Mouse (Mus musculus) brain, adult 10 weeks (tissue): ENCODE results near the gene Gstm7. TPM values are rescaled to one million over a fixed set of nuclear protein-coding genes. Genes with fewer than 3 reads are reported as not detected.

Experiments used
- polyA plus RNA-seq: library from polyadenylated mRNA; stranded (reverse); fragments of 350-450 nt; fragmentation: Illumina TruSeq; extraction: RNeasy Lipid Tissue Mini Kit (QIAGEN cat#74804); gene quantifications from one replicate; pipeline ENCODE4 v1.2.3, GENCODE M21; 2015; ENCODE audit warnings: low read depth, low replicate concordance

Gstm7 gene
- 39.0 TPM for polyA plus RNA-seq

GRCm38 (mm10) chr3:107931670-107932069 lies at the start of gene Gstm7:
TSS of gene Gstm7 (minus strand) at chr3:107931817.

GRCm38 (mm10) chr3:107968724-107969395 lies 37.2 kb upstream of the Gstm7 start, which contains the start of gene Gstm3:
TSS of gene Gstm3 (minus strand) at chr3:107969283.

GRCm38 (mm10) chr3:107943239-107943990 lies 11.8 kb upstream of the Gstm7 start, which contains the start of gene Gstm6:
TSS of gene Gstm6 (minus strand) at chr3:107943749.

GRCm38 (mm10) chr3:107895720-107896569 lies 35.7 kb downstream of the Gstm7 start, which contains the start of gene Gstm5:
TSS of gene Gstm5 (plus strand) at chr3:107895821.

GRCm38 (mm10) chr3:107877005-107877404 lies 54.6 kb downstream of the Gstm7 start, which contains the start of gene Eps8l3:
TSS of gene Eps8l3 (plus strand) at chr3:107877229.

Other genes starting within 250 kb of the Gstm7 start
- 308 TPM for gene Ahcyl1, start 235.3 kb downstream of the Gstm7 start, polyA plus RNA-seq
- gene Csf1, start 171.3 kb downstream of the Gstm7 start, polyA plus RNA-seq: 12.9 TPM
- not detected for gene Eps8l3, start 54.6 kb downstream of the Gstm7 start, polyA plus RNA-seq
- gene Gstm5, start 36.0 kb downstream of the Gstm7 start, polyA plus RNA-seq: 496 TPM
- gene Gstm6, start 11.9 kb upstream of the Gstm7 start, polyA plus RNA-seq: 13.1 TPM
- not detected for gene Gstm3, start 37.5 kb upstream of the Gstm7 start, polyA plus RNA-seq
- 4.4 TPM for gene Gstm2, start 54.6 kb upstream of the Gstm7 start, polyA plus RNA-seq
- gene Gstm1, start 86.2 kb upstream of the Gstm7 start, polyA plus RNA-seq: 334 TPM
- 11.8 TPM for gene Gstm4, start 113.1 kb upstream of the Gstm7 start, polyA plus RNA-seq
- 48.7 TPM for gene Ampd2, start 154.8 kb upstream of the Gstm7 start, polyA plus RNA-seq
- gene Gnat2, start 161.0 kb upstream of the Gstm7 start, polyA plus RNA-seq: not detected
- gene Gnai3, start 214.3 kb upstream of the Gstm7 start, polyA plus RNA-seq: 29.1 TPM
- 11.3 TPM for gene Gpr61, start 223.1 kb upstream of the Gstm7 start, polyA plus RNA-seq